Mouse (Mus musculus) cerebellum, adult 2 months (tissue): ENCODE results near the gene Txnip. TPM values are rescaled to one million over a fixed set of nuclear protein-coding genes. Genes with fewer than 3 reads are reported as not detected.
A peak's percentile ranks its signal among the peaks of the same experiment; 100 is the strongest.

ENCODE experiments used
- DNase-seq, 2 experiments: peaks; one replicate each; pipeline ENCODE4 v3.0.0; 2021
- H3K27ac ChIP-seq: fragments of 200-500 bp; 2 replicates; pipeline ENCODE4 v1.5.1; 2012; ENCODE audit warnings: low read length, control low read depth, inconsistent platforms; ENCODE audit not compliant: insufficient read depth
- H3K27me3 ChIP-seq: fragments of 200-500 bp; 2 replicates; pipeline ENCODE4 v1.6.1; 2012; ENCODE audit warnings: inconsistent platforms, mild to moderate bottlenecking, low read length, moderate library complexity; ENCODE audit not compliant: control insufficient read depth, insufficient read depth
- H3K4me1 ChIP-seq: fragments of 200-500 bp; 2 replicates; pipeline ENCODE4 v1.6.1; 2011; ENCODE audit warnings: low read length; ENCODE audit not compliant: control insufficient read depth, insufficient read depth
- H3K4me3 ChIP-seq: fragments of 200-500 bp; replicated peaks from 2 replicates; pipeline ENCODE3; 2011; ENCODE audit warnings: mild to moderate bottlenecking, low read depth, low read length, control low read depth; ENCODE audit not compliant: insufficient read depth
- CTCF ChIP-seq: fragments of 200-500 bp; IDR thresholded peaks from 2 replicates; pipeline ENCODE4 v1.5.1; 2011; ENCODE audit warnings: low read depth, mild to moderate bottlenecking, control low read depth, low read length, moderate library complexity, borderline replicate concordance; ENCODE audit not compliant: insufficient read depth
- POLR2A ChIP-seq: fragments of 200-500 bp; IDR thresholded peaks from 2 replicates; pipeline ENCODE4 v1.6.1; 2011; ENCODE audit warnings: low read length, control low read depth, borderline replicate concordance; ENCODE audit not compliant: insufficient read depth
- WGBS: fragments of 180-500 bp; shearing (Covaris S2); methylation state at CpG from one replicate; pipeline ENCODE4 v1.1.7; 2018; 5-methylcytosine and 5-hydroxymethylcytosine counted together
- polyA plus RNA-seq: library from polyadenylated mRNA; depleted of rRNA; stranded (reverse); fragments of >200 nt; gene quantifications from 2 replicates; pipeline ENCODE4 v1.2.3, GENCODE M21; 2012

Gene Txnip
- polyA plus RNA-seq, 1 experiment: 15.2 TPM

DNA sequence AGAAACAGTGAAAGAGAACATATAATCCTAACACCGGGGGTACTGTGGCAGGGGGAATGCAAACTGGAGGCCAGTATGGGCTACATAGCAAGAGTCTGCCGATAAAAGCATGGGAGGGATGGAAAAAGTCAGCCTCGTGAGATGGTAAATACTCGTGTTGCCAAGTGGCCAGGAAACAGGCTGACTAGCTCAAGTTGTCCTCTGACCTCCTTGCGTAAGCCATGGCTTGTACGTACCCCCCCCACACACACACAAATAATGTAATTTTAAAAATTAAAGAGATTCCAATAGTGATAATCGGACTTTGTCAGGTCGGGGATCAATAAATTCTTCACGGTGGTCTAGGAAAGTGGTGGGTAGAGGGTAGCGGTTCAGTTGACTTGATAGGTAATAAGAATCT, 35.6 kb downstream of the Txnip start:
- WGBS: under 1% methylated on average over 10 of the region's 10 CpGs
- peak overlapping the region; percentile 84 for H3K4me3 ChIP-seq
- peak; percentile 51 to 53 for DNase-seq
- peaks cover 9% of the 10 kb centered on the region; the same call in 1 of the 2 replicates for H3K4me1 ChIP-seq
- TF ChIP-seq CTCF (no peak), POLR2A (no peak)
- no peaks in the 10 kb centered on the region for H3K27me3 ChIP-seq
- H3K27ac ChIP-seq: peak overlapping the region; percentile 83

DNA sequence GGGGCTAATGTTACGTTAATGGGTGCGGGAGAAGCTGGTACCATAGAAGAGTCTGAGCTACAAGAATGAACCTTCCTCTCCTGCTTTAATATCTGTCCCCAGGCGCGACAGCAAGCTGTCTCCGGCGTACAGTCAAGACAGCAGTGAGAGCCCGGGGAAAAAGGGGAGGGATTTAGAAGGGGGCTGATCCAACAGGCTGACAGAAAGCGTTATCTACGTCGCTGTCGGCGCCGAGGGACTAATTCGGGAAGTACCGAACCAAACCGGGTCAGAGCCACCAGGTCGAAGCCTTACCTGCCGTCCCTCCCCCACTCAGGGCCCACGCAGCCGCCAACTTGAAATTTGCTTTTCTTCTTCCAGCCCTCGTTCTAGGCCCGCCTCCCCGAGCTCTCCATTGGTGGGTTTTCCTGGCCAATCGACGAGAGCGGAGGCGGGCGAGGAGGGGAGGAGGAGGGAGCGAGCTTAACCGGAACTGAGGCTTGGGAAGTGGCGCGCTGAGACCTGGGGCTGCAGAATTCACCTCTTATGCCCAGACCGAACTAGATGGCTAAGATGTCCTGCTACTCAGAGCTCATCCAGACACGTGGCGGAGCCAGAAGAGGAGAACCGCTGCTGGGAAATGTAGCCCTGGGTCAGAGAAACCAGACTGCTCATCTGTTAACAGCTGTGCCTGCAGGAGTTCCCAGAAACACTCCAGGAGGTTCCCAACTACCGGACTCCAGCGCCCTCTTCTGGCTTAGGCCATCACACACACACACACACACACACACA, 36.2 kb downstream of the Txnip start, which contains the start of gene Polr3gl:
TSS of gene Polr3gl (minus strand) at position 392 of the 771 bp plus-strand sequence.
- H3K27ac ChIP-seq: peak within 1 kb of the TSS; percentile 83
- DNase-seq: peak; percentile 97 to 98
- H3K4me3 ChIP-seq: peak within 1 kb of the TSS; percentile 84
- no peaks in the 10 kb centered on the region for H3K27me3 ChIP-seq
- under 1% methylated on average over 38 of the region's 38 CpGs for whole genome bisulfite sequencing
- peaks cover 14% of the 10 kb centered on the region for H3K4me1 ChIP-seq
- TF ChIP-seq POLR2A: peak; percentile 67
- TF ChIP-seq CTCF: peak; percentile 17; the same call in 1 of the 2 replicates

DNA sequence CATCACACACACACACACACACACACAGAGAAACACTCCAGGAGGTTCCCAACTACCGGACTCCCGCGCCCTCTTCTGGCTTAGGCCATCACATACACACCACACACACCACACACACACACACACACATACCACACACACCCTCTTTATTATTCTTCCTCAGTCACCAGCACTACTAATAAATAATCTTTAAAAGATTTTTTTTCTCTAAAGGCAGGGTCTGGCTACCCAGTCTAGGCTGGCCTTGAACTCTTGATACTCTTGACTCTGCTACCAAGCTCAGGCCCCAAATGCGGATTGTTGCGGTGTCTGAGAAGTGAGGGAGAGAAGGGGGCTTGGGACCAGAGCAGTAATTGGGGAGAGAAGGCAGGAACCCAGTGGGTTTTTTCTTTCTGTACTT, 37.1 kb downstream of the Txnip start:
- no peak for DNase-seq
- WGBS: 72% methylated on average over 5 of the region's 5 CpGs
- Histone ChIP-seq H3K27me3 (no peaks in the 10 kb centered on the region), H3K4me1 (peaks cover 18% of the 10 kb centered on the region), H3K4me3 (no peak overlapping the region), H3K27ac (no peak overlapping the region)
- TF ChIP-seq CTCF: no peak
- no peak for TF ChIP-seq POLR2A

DNA sequence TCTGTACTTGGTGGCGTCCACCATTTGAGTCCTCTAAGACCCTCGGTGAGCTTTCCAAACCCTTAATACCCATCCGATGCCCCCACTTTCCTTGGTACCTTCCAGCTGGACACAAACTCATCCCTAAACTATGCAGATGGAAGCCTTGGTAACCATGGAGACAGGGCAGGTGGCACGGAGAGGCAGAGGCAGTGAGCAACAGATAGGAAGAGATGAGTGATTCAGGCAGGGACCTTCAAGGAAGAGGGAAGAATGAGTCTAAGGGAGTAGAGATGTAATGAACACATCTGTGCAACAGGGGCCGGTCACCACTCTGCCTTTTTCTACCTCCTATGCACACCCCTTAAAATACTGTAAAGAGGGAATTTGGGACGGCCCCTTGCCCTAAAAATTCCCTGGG, 37.9 kb downstream of the Txnip start:
- Histone ChIP-seq H3K27ac (peak overlapping the region; percentile 99), H3K4me1 (peaks cover 18% of the 10 kb centered on the region), H3K4me3 (peak overlapping the region; percentile 73), H3K27me3 (no peaks in the 10 kb centered on the region)
- no peak for TF ChIP-seq CTCF
- no peak for TF ChIP-seq POLR2A
- peak; percentile 59 to 76 for DNase-seq
- WGBS: 8% methylated on average over 6 of the region's 6 CpGs

DNA sequence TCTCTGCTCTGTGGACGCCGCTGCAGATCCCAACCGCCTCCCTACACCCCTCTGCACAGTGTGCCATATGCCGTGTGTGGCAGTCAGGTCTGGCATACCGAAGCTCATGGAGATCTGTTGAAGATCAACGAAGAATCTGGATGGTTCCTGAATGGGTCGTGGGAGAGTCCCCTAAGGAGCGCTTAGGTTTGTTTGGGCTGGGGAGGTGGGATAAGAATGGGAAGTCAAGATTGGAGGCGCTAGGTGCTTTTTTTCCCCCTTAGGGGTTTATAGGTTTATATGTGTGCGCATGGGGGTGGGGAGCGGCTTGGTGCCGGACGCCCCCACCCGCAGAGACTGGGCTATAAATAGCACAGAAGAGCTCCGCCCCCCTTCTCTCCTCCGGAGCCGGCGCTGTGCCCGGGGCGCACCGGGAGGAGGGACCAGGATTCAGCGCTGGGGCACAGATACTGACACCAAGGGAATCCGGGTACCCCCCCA, 38.5 kb downstream of the Txnip start, which contains the start of gene Ankrd34a:
TSS of gene Ankrd34a (plus strand) at position 409 of the 480 bp plus-strand sequence.
- TF ChIP-seq CTCF (no peak), POLR2A (peak; percentile 35; the same call in 1 of the 2 replicates)
- peak within 1 kb of the TSS; percentile 99 for H3K27ac ChIP-seq
- peak; percentile 92 to 93 for DNase-seq
- under 1% methylated on average over 23 of the region's 23 CpGs for WGBS
- H3K4me1 ChIP-seq: peaks cover 18% of the 10 kb centered on the region
- H3K4me3 ChIP-seq: peak within 1 kb of the TSS; percentile 73
- no peaks in the 10 kb centered on the region for H3K27me3 ChIP-seq

DNA sequence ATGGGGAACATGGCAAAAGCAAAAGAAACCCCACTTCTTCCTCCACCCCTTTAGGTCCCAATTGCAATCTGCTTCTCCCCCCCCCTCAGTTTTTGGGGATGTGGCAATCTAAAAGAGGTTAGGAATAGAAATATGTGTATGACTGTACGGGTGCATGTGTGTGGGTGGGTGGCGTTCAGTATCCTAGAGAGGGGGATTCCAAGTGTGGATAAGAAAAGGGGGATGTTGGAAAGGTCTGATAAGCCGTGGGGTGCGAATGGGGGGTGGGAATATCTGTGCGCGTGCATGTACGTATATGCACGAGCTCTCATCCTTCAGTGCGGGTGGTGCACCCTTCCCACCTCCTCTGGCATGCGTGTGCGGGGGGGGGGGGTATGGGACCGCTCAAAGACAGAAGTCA, 39.1 kb downstream of the Txnip start:
- Histone ChIP-seq H3K4me3 (peak overlapping the region; percentile 73), H3K27ac (peak overlapping the region; percentile 99), H3K4me1 (peaks cover 18% of the 10 kb centered on the region), H3K27me3 (no peaks in the 10 kb centered on the region)
- under 1% methylated on average over 12 of the region's 12 CpGs for WGBS
- DNase-seq: peak; percentile 53 to 58
- no peak for TF ChIP-seq CTCF
- TF ChIP-seq POLR2A: no peak

DNA sequence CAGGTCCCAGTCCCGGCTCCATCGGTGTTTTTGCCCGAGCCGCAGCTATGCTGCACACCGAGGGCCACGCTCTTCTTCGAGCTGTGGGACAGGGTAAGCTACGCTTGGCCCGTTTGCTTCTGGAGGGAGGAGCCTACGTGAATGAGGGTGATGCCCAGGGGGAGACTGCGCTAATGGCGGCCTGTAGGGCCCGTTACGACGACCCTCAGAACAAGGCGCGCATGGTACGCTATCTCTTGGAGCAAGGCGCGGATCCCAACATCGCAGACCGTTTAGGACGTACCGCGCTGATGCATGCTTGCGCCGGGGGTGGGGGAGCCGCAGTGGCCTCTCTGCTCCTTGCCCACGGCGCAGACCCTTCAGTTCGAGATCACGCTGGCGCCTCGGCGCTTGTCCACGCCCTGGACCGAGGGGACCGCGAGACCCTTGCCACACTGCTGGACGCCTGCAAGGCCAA, 39.7 kb downstream of the Txnip start:
- H3K4me1 ChIP-seq: peaks cover 15% of the 10 kb centered on the region
- peak; percentile 64 to 75 for DNase-seq
- H3K4me3 ChIP-seq: peak overlapping the region; percentile 73
- under 1% methylated on average over 40 of the region's 40 CpGs for WGBS
- H3K27me3 ChIP-seq: no peaks in the 10 kb centered on the region
- peak overlapping the region; percentile 99 for H3K27ac ChIP-seq
- TF ChIP-seq CTCF (no peak), POLR2A (peak; percentile 45; the same call in 1 of the 2 replicates)
